Mouse (Mus musculus) c-Kit-positive CD71-positive TER-119-negative erythroid progenitor cells, embryonic 14.5 days (primary cell): ENCODE data around the gene Ube2e1.

Experiments
- DNase-seq: peaks from one replicate; pipeline ENCODE4 v3.0.0-alpha.2; 2013; ENCODE audit warnings: low read depth

The Ube2e1 gene

GRCm38 (mm10) chr14:18331693-18332131, at the start of gene Ube2e1:
Gene Ube2e1 (minus strand): TSS chr14:18331859.
- no peak for DNase-seq

GRCm38 (mm10) chr14:18379841-18380240, 48.2 kb upstream of the Ube2e1 start:
- DNase-seq: no peak

- no peak for DNase-seq
Observed at GRCm38 (mm10) chr14:18377944-18378575, 46.4 kb upstream of the Ube2e1 start.

GRCm38 (mm10) chr14:18376206-18376605, 44.5 kb upstream of the Ube2e1 start:
- DNase-seq: no peak

GRCm38 (mm10) chr14:18373758-18374405, 42.2 kb upstream of the Ube2e1 start:
- no peak for DNase-seq

- no peak for DNase-seq
Observed at GRCm38 (mm10) chr14:18372761-18373610, 41.3 kb upstream of the Ube2e1 start.

- no peak for DNase-seq
Observed at GRCm38 (mm10) chr14:18369031-18369430, 37.4 kb upstream of the Ube2e1 start.

GRCm38 (mm10) chr14:18367025-18367424, 35.4 kb upstream of the Ube2e1 start:
- no peak for DNase-seq

- DNase-seq: no peak
Observed at GRCm38 (mm10) chr14:18364321-18364720, 32.7 kb upstream of the Ube2e1 start.

GRCm38 (mm10) chr14:18356442-18356841, 24.8 kb upstream of the Ube2e1 start:
- DNase-seq: no peak

- no peak for DNase-seq
Observed at GRCm38 (mm10) chr14:18355514-18356190, 24.0 kb upstream of the Ube2e1 start.

- DNase-seq: no peak
Observed at GRCm38 (mm10) chr14:18353525-18353924, 21.9 kb upstream of the Ube2e1 start.

GRCm38 (mm10) chr14:18352934-18353333, 21.3 kb upstream of the Ube2e1 start:
- no peak for DNase-seq

- DNase-seq: no peak
Observed at GRCm38 (mm10) chr14:18350680-18351079, 19.0 kb upstream of the Ube2e1 start.

- no peak for DNase-seq
Observed at GRCm38 (mm10) chr14:18349871-18350270, 18.2 kb upstream of the Ube2e1 start.

- DNase-seq: no peak
Observed at GRCm38 (mm10) chr14:18343589-18343988, 11.9 kb upstream of the Ube2e1 start.

GRCm38 (mm10) chr14:18342749-18343148, 11.1 kb upstream of the Ube2e1 start:
- DNase-seq: no peak

- DNase-seq: no peak
Observed at GRCm38 (mm10) chr14:18341088-18341487, 9.4 kb upstream of the Ube2e1 start.

GRCm38 (mm10) chr14:18336106-18336505, 4.4 kb upstream of the Ube2e1 start:
- no peak for DNase-seq

- DNase-seq: no peak
Observed at GRCm38 (mm10) chr14:18330789-18331692, 618 bp downstream of the Ube2e1 start.
